Mouse (Mus musculus): ENCODE measurements around the gene Hdac7.
"Not testable (repeated sequence)": the region's sequence is repeated elsewhere in the genome, so short reads cannot be mapped to it uniquely, and the experiment has no call there.

Gene Hdac7

DNA sequence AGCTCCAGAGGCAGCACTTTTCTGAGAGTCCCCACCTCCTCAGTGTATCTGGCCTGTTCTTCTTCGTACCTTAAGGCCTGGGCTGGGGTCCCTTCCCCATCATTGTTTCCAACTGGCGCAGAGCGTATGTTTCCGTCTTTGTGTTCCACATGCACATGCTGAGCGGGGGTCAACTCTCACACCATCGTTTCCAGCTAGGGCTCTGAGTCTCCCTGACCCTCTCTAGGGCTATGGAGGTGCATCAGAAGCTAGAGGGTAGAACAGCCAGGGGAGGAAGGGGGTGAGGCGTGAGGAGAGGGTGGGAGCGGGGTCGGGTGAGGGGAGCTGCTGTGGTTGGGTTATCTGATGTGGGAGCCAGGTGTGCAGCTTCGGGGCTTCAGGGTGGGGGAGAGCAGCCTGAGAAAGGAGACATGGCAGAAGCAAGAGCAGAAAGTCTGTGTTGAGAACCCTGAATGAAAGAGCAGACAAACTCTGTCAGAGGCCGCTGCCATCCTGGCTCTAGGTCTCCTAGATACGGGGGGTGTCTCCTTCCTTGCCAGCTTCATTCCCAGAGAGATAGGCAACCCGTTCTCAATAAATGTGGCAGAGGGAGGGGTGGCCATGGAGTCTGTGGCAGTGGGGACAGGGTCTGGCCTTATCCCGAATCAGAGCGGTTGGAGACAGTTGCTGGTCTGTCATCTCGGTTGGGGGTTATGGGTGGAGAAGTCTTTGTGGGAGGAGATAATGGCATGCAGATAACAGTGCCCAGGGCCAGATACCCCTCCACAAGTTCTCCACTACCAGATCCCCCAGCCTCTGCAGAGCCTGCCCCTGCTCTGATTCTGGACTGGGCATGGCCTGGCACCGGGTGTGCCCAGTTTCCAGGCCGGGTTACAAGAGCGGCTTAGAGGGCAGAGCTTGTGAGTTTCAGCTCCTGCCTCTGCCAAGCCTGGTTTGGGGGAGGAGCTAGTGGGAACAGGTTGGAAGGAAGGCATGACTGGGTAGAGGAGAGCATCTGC lies at the start of gene Hdac7:
Gene Hdac7 (minus strand): TSS at position 466 of the 998 bp plus-strand sequence.
- ATAC-seq (ENCODE audit: insufficient number of reproducible peaks, low FRiP score, low TSS enrichment): no peak

- no peak for ATAC-seq (ENCODE audit: insufficient number of reproducible peaks, low FRiP score, low TSS enrichment)
Measured at GRCm38 (mm10) chr15:97892506-97892905, 48.2 kb upstream of the Hdac7 start.

GRCm38 (mm10) chr15:97890450-97890849 lies 46.1 kb upstream of the Hdac7 start:
- no peak for ATAC-seq (ENCODE audit: insufficient number of reproducible peaks, low FRiP score, low TSS enrichment)

- no peak for ATAC-seq (ENCODE audit: insufficient number of reproducible peaks, low FRiP score, low TSS enrichment)
Measured at GRCm38 (mm10) chr15:97890017-97890416, 45.7 kb upstream of the Hdac7 start.

DNA sequence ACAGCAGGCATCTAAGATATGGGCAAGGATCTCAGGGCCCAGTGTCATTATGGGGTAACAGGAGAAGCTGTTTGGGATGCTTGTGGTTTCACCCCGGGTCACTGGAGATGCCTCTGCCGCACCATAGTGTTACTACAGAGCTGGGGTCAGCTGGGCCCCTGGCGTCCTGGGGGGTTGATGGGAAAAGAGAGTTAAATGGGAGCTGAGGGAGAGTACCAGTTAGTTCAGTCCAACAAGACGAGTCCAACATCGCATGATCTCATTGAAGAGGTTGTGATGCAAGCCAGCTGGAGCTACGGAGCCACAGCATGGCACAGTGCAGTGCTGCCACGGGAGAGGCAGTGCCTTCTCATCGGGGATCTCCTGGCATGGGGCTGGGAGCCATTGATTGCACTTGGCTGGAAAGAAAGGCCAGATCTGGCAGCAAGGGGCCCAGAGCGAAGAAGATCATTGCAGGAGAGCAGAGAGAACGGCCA lies 43.3 kb upstream of the Hdac7 start:
- ATAC-seq (ENCODE audit: insufficient number of reproducible peaks, low FRiP score, low TSS enrichment): no peak

DNA sequence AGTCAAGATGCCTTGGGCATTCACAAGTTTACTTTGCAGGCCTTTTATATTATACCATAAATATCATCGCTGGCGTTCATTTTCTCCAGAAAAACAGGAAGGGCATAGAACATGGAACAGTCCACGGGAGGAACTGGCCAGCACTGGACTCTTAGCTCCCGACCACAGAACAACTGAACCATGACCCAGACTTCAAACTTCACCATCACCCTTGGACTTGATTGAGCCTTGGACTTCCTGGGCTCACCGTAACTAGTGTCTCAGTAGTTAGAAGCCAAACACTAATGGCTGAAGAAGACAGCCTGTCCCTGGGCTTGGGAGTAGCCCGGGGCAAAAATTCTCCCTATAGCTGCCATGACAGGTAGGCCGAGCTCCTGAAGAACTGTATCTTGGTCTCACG lies 37.1 kb upstream of the Hdac7 start:
- no peak for ATAC-seq (ENCODE audit: insufficient number of reproducible peaks, low FRiP score, low TSS enrichment)

DNA sequence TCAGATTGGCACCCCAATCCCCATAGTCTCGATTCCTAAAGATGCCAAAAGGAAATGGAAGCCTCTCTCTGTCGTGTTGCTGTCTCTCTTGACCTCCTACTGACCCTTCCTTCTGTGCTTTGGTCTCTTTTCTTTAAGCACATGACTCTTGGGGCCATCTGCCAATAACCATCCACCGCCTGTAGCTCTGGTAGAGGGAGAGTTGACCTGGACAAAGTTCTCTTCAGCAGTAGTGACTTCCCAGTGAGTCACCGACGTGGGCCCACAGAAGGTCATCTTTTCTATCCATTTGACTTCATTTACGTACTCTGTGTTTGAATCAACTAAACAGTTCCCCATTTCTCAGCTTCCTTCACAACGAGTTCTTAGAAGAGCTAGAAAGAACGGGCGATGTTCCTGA lies 36.1 kb upstream of the Hdac7 start:
- ATAC-seq (ENCODE audit: insufficient number of reproducible peaks, low FRiP score, low TSS enrichment): no peak

DNA sequence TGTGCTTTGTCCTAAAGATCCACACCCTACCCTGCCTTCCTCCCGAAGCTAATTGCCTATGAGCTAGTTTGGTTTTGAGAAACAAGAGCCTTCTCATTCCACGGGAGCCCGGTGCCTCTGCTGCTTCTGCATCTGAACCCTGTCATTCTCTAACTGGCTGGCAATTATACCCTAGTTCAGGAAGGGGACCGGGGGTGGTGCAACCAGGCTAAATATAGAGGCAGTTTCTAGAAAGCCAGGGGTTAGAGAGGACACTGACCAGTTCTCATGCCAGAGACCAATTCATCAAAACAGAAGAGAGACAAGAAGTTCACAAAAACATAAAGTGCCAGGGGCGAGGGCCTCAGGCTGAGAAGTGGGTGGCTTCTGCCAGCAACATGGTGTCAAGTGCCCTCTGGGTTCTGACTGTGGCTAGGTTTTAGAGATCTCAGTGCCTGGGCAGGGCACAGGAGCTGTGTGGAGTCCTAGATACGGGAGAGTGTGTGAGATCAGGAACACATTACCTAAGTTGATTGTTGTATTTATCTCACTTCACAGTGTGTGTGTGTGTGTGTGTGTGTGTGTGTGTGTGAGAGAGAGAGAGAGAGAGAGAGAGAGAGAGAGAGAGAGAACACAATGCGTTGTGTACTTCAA lies 34.5 kb upstream of the Hdac7 start:
- no peak for ATAC-seq (ENCODE audit: insufficient number of reproducible peaks, low FRiP score, low TSS enrichment)

DNA sequence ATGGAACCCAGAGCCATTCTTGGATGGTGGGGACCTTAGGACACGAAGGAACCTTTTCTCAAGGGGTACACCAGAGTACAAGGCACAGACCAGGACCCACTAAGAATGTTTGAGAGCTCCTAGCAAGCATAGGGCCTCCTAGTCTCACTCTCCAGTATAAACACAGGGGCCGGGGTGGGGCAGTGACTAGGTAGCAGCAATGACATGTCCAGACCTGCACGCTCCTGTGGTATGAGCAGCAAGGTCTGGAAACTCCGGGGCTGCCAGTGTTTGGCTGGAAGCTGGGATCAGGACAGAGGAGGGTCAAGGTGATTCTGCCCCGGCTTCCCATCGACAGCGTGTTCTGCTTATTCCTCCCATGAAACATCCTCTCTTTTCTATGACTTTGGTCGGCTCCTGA lies 31.5 kb upstream of the Hdac7 start:
- no peak for ATAC-seq (ENCODE audit: insufficient number of reproducible peaks, low FRiP score, low TSS enrichment)

GRCm38 (mm10) chr15:97873717-97874116 lies 29.4 kb upstream of the Hdac7 start:
- ATAC-seq (ENCODE audit: insufficient number of reproducible peaks, low FRiP score, low TSS enrichment): no peak

DNA sequence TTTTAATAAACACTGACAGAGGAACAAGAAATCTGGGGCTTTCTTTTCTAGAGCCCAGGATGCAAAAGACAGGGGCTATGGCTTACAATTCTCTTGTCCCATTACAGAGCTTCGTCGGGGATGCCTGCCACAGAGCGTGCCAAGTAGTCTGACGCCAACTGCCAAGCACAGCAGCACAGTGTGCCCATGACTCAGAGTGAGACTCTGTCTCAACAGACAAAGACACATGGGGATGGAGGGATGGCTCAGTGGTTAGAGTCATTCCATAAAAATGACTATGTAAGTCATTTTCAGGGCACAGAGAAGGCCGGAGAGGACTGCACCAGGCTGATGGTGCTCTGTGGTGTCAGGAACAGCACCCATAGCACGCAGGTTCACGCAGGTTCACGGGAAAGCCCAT lies 27.9 kb upstream of the Hdac7 start:
- no peak for ATAC-seq (ENCODE audit: insufficient number of reproducible peaks, low FRiP score, low TSS enrichment)

DNA sequence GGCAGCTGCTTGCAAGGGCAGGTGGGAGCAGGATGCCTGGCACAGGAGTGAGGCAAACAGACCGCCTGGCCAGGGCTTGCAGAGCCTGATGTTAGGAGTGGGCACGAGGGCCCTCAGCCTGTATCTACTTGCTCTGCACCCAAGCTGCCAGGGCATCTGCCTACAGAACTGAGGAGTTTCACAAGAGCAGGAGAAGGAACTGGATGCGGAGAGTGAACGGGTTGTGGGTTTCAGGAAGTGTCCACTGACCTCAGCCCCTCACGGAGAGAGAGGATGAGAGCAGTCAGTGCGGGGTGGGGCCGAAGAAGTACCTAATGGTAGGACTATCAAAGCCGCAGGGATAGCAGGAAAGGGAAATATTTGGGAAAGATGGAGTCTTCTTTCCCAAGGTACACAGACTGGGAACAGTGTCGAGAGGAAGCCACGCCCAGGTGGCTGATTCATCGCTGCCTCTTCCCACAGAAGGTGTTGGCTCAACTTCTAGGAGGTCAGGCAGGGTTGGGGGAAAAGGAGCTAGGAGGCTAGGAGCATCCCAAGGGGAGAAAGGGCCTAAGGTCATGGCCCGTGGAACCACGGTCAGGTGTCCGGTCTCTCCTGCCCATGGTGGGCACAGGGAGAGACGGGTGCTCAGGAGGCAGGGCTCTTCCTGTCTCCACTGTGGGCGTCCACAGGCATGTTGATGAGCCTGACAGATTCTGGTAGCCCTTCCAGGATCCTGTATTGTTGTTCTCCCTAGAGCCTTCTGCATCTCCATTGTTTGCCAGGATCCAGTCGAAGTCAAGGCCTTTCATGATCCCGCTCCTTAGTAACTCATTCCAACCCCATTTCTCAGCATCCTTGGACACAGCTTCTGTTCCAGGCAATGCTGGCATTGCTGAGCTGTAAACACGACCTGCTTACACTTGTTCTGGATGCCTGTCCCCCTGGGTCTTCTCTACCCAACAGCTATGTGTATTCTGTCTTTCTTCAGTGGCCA lies 27.0 kb upstream of the Hdac7 start:
- ATAC-seq (ENCODE audit: insufficient number of reproducible peaks, low FRiP score, low TSS enrichment): no peak

GRCm38 (mm10) chr15:97870116-97870515 lies 25.8 kb upstream of the Hdac7 start:
- not testable (repeated sequence) for ATAC-seq (ENCODE audit: insufficient number of reproducible peaks, low FRiP score, low TSS enrichment)

DNA sequence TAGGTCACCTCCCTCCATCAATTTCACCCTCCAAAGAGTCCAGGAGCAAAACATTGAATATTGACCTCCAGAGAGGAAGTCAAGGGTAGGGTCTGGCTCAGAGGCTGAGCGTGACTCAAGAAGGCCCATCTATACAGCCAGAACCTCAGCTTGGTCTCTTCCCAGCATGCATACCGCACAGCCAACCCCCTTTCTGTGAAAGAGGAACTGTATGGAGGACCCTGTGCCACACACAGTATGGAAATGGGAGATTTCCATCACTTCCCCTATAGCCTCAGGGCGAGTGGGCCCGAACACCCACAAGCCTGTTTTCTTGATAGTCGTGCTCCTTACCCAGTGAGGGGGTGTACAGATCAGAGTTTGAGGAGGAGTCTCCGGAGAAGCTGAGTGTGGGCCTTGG lies 24.7 kb upstream of the Hdac7 start:
- no peak for ATAC-seq (ENCODE audit: insufficient number of reproducible peaks, low FRiP score, low TSS enrichment)

DNA sequence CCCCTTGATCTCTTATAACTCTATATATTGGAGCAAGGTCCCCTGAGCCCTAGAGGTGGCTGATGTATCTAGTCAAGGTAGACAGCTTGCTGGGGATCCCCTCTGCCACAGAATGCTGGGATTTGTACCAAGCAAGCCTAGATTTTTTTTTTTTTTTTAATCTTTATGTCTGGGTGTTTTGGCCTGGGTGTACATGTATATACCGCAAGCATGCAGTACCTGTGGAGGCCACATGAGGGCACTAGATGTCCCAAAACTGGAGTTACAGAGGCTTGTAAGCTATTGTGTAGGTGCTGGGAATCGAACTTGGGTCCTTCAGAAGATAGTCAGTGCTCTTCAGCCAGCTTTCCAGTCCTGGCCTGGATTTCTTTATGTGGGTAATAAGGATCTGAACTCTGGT lies 21.7 kb upstream of the Hdac7 start:
- no peak for ATAC-seq (ENCODE audit: insufficient number of reproducible peaks, low FRiP score, low TSS enrichment)

- ATAC-seq (ENCODE audit: insufficient number of reproducible peaks, low FRiP score, low TSS enrichment): no peak
Measured at GRCm38 (mm10) chr15:97865175-97865574, 20.9 kb upstream of the Hdac7 start.

DNA sequence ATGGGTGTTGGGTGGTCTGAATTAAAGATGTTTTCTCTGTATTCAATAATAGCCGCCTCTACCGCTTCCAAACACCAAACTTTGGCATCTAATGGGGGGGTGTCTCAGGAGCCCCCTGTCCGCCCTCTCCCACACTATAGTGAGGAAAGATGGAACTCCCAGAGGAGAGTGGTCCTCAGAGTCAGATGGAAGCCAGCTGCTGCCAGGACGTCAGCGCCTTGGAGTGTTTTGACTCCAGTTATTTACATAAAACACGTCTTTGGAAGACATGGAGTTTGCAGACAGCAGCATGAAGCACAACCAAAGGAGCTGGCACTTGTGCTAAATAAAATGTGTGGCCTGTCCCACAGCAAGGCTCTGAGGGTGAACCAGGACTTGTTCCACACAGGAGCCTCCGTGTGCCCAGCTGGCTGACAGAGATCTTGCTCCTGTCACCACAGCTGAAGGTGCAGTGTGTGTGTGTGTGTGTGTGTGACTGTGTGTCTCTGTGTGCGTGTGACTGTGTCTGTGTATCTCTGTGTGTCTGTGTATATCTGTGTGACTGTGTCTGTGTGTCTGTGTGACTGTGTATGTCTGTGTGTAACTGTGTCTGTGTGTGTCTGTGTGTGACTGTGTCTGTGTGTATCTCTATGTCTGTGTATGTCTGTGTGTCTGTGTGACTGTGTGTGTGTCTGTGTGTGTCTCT lies 20.2 kb upstream of the Hdac7 start:
- ATAC-seq (ENCODE audit: insufficient number of reproducible peaks, low FRiP score, low TSS enrichment): no peak

- no peak for ATAC-seq (ENCODE audit: insufficient number of reproducible peaks, low FRiP score, low TSS enrichment)
Measured at GRCm38 (mm10) chr15:97863494-97863881, 19.2 kb upstream of the Hdac7 start.

GRCm38 (mm10) chr15:97862881-97863493 lies 18.7 kb upstream of the Hdac7 start:
- ATAC-seq (ENCODE audit: insufficient number of reproducible peaks, low FRiP score, low TSS enrichment): no peak
